Mouse (Mus musculus): ENCODE data around the gene Hmgn2.
"Not testable (repeated sequence)": the region's sequence is repeated elsewhere in the genome, so short reads cannot be mapped to it uniquely, and the experiment has no call there.

Gene Hmgn2

GRCm38 (mm10) chr4:133925204-133925603 is 43.2 kb downstream of the Hmgn2 start:
- ATAC-seq (ENCODE audit: low TSS enrichment) = no peak

GRCm38 (mm10) chr4:133923743-133924142 is 44.7 kb downstream of the Hmgn2 start:
- ATAC-seq (ENCODE audit: low TSS enrichment) = no peak

DNA sequence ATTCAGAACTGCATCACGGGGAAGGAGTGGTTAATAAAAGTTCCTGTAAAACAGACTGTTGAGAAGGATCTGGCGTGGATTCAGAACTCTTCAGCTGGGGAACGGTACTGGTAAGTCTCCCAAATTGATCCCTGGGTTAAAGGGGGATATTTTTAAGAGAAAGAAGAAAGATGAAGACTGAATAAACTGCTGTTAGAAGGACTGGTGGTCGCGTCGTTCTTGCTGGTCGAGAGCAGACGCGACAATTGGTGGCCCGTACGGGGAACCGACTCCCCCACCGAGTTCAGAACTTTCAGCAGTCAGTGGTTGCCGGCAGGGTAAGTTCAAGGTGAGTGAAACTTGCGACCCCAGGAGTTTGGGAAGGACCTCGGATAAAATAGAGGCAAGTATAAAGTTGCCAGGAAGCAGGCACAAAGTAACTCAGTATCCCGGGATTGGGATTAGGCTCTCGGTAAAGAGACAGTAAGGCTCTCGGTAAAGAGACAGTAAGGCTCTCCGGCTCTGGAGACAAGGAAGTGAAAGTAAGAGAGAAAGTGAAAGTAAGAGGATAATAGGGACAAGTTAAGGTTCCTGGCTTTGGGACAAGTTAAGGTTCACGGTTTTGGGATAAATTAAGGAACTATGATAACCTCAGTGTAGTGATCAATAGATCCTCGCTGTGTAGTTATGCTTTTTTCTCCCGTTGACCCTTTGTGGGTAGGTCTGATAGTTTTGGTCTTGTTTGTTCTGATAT is 50.2 kb downstream of the Hmgn2 start:
- ATAC-seq (ENCODE audit: low TSS enrichment) = not testable (repeated sequence)
